Mouse (Mus musculus): Measurements from ENCODE around the gene Tmem179b.

- TF ChIP-seq EP300 (IDR thresholded peaks at IDR 0.05; ENCODE audit: low read depth) (no peak), CTCF (IDR thresholded peaks at IDR 0.05; ENCODE audit: low read depth) (peak; percentile 43)
These were observed 26.9 kb downstream of the Tmem179b start for GRCm38 (mm10) chr19:8747368-8747767.

Measured in heart, postnatal 0 days (tissue).